Mouse (Mus musculus) common myeloid progenitor, adult 5-6 weeks (primary cell): ENCODE results near the gene Fam83g. TPM values are rescaled to one million over a fixed set of nuclear protein-coding genes. Genes with fewer than 3 reads are reported as not detected.

ENCODE experiments used
- ATAC-seq: replicated peaks from 2 replicates; pipeline ENCODE4 v1.8.0; 2016; ENCODE audit warnings: low read depth, mild to moderate bottlenecking, moderate TSS enrichment, inconsistent platforms; ENCODE audit not compliant: poor library complexity, severe bottlenecking
- total RNA-seq: library from RNA; stranded (forward); fragments of 200-1000, 187-1606 nt; gene quantifications from 2 replicates; pipeline ENCODE4 v1.2.3, GENCODE M21; 2017

Gene Fam83g
- total RNA-seq, 1 experiment from 2014 or later = not detected

GRCm38 (mm10) chr11:61669492-61670490 lies 14.1 kb upstream of the Fam83g start:
- ATAC-seq = no peak

- no peak for ATAC-seq
Measured at GRCm38 (mm10) chr11:61671781-61672383, 12.0 kb upstream of the Fam83g start.

- no peak for ATAC-seq
Measured at GRCm38 (mm10) chr11:61673686-61674085, 10.2 kb upstream of the Fam83g start.

- no peak for ATAC-seq
Measured at GRCm38 (mm10) chr11:61674151-61674838, 9.6 kb upstream of the Fam83g start.

- ATAC-seq = no peak; the same call in 1 of the 2 replicates
Measured at GRCm38 (mm10) chr11:61674839-61675159, 9.1 kb upstream of the Fam83g start.

GRCm38 (mm10) chr11:61675332-61675731 lies 8.6 kb upstream of the Fam83g start:
- no peak for ATAC-seq

GRCm38 (mm10) chr11:61676216-61676854 lies 7.6 kb upstream of the Fam83g start:
- no peak for ATAC-seq

GRCm38 (mm10) chr11:61677709-61678108 lies 6.2 kb upstream of the Fam83g start:
- no peak for ATAC-seq

GRCm38 (mm10) chr11:61679091-61679866 lies 4.6 kb upstream of the Fam83g start:
- ATAC-seq = no peak

GRCm38 (mm10) chr11:61685119-61685725 lies 1.3 kb downstream of the Fam83g start:
- no peak for ATAC-seq

GRCm38 (mm10) chr11:61686141-61686540 lies 2.2 kb downstream of the Fam83g start:
- no peak for ATAC-seq

- no peak for ATAC-seq
Measured at GRCm38 (mm10) chr11:61686906-61687453, 3.1 kb downstream of the Fam83g start.

- ATAC-seq = no peak
Measured at GRCm38 (mm10) chr11:61687595-61687994, 3.7 kb downstream of the Fam83g start.

- no peak for ATAC-seq
Measured at GRCm38 (mm10) chr11:61692996-61693395, 9.1 kb downstream of the Fam83g start.

GRCm38 (mm10) chr11:61698852-61699251 lies 15.0 kb downstream of the Fam83g start:
- no peak for ATAC-seq

GRCm38 (mm10) chr11:61699460-61699859 lies 15.6 kb downstream of the Fam83g start:
- no peak for ATAC-seq

- no peak for ATAC-seq
Measured at GRCm38 (mm10) chr11:61699933-61700332, 16.0 kb downstream of the Fam83g start.

- no peak for ATAC-seq
Measured at GRCm38 (mm10) chr11:61701696-61702095, 17.8 kb downstream of the Fam83g start.

GRCm38 (mm10) chr11:61702494-61702893 lies 18.6 kb downstream of the Fam83g start:
- ATAC-seq = no peak
